Mouse (Mus musculus) lung, embryonic 16.5 days (tissue): ENCODE data around the gene Cyfip1. TPM values are rescaled to one million over a fixed set of nuclear protein-coding genes. Genes with fewer than 3 reads are reported as not detected.

Experiments used
- ATAC-seq: fragments of 200-750 bp; cut with Nextera tagmentation; 2 replicates; pipeline ENCODE4 v1.8.0; 2017; ENCODE audit warnings: low read depth, mild to moderate bottlenecking, moderate library complexity
- H3K27ac ChIP-seq: fragments of 300-500 bp; sonication (generic); 2 replicates; pipeline ENCODE4 v1.5.1; 2014; ENCODE audit warnings: mild to moderate bottlenecking, control low read depth, low read length
- H3K27me3 ChIP-seq: fragments of 300-500 bp; sonication (generic); 2 replicates; pipeline ENCODE4 v1.6.1; 2014; ENCODE audit warnings: low read depth, low read length, mixed read lengths; ENCODE audit not compliant: control insufficient read depth, insufficient read depth
- H3K36me3 ChIP-seq: fragments of 300-500 bp; sonication (generic); 2 replicates; pipeline ENCODE4 v1.6.1; 2014; ENCODE audit warnings: low read length; ENCODE audit not compliant: control insufficient read depth, insufficient read depth
- H3K4me1 ChIP-seq: fragments of 300-500 bp; sonication (generic); replicated peaks from 2 replicates; pipeline ENCODE4 v1.6.1; 2014; ENCODE audit warnings: low read length, mixed read lengths; ENCODE audit not compliant: control insufficient read depth, insufficient read depth
- H3K4me2 ChIP-seq: fragments of 300-500 bp; sonication (generic); 2 replicates; pipeline ENCODE4 v1.6.1; 2014; ENCODE audit warnings: low read depth, low read length, control low read depth
- H3K4me3 ChIP-seq: fragments of 300-500 bp; sonication (generic); 2 replicates; pipeline ENCODE4 v1.5.1; 2014; ENCODE audit warnings: mild to moderate bottlenecking, low read length, control low read depth
- H3K9ac ChIP-seq: fragments of 300-500 bp; sonication (generic); 2 replicates; pipeline ENCODE4 v1.6.1; 2014; ENCODE audit warnings: low read length, control low read depth
- H3K9me3 ChIP-seq: fragments of 300-500 bp; sonication (generic); 2 replicates; pipeline ENCODE4 v1.6.1; 2016; ENCODE audit warnings: low read length; ENCODE audit not compliant: control insufficient read depth
- WGBS: fragments of 180-500 bp; shearing (Covaris S2); extraction: QIAGEN DNeasy Blood & Tissue Kit; methylation state at CpG from one replicate; pipeline ENCODE4 v1.1.7; 2014; 5-methylcytosine and 5-hydroxymethylcytosine counted together
- polyA plus RNA-seq: library from polyadenylated mRNA; unstranded; fragments of >200 nt; fragmentation: Nextera tagmentation; extraction: Ambion mirVana; gene quantifications from 2 replicates; pipeline ENCODE4 v1.2.1, GENCODE M21; 2015

Gene Cyfip1
- polyA plus RNA-seq, 1 experiment from 2014 or later, result 121 TPM

GRCm38 (mm10) chr7:55858836-55859517, 17.4 kb downstream of the Cyfip1 start:
- Histone ChIP-seq H3K27ac (no peak overlapping the region), H3K4me2 (no peak overlapping the region), H3K9me3 (no peaks in the 10 kb centered on the region), H3K27me3 (no peaks in the 10 kb centered on the region), H3K36me3 (no peaks in the 10 kb centered on the region), H3K4me3 (no peak overlapping the region), H3K9ac (no peak overlapping the region), H3K4me1 (no peaks in the 10 kb centered on the region)
- WGBS, result 79% methylated on average over 3 of the region's 3 CpGs
- ATAC-seq, result no peak

DNA sequence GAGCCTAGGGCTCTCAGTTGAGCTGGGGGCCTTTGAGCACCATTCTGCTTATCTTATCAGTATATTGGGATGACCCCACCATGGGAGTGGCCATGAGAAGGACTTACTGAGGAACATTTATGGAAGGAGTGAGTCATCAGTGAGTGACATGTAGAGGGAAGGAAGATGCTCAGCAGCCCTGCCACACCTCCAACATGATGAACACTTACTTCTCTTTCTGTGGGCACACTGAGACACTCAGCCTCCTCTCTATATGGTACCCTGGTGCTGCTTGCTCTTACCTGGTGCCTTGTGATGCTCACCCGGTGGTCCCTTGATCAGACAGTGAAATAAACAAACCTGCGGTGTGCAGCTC, 17.9 kb downstream of the Cyfip1 start:
- no peak overlapping the region for H3K9ac ChIP-seq
- H3K4me1 ChIP-seq, result no peaks in the 10 kb centered on the region
- no peak overlapping the region for H3K4me2 ChIP-seq
- ATAC-seq, result no peak
- H3K36me3 ChIP-seq, result no peaks in the 10 kb centered on the region
- no peaks in the 10 kb centered on the region for H3K27me3 ChIP-seq
- no peak overlapping the region for H3K4me3 ChIP-seq
- 71% methylated on average over 2 of the region's 2 CpGs for WGBS
- H3K9me3 ChIP-seq, result no peaks in the 10 kb centered on the region
- H3K27ac ChIP-seq, result no peak overlapping the region

- Histone ChIP-seq H3K4me2 (no peak overlapping the region), H3K27me3 (no peaks in the 10 kb centered on the region), H3K9ac (no peak overlapping the region), H3K36me3 (no peaks in the 10 kb centered on the region), H3K4me3 (no peak overlapping the region), H3K27ac (no peak overlapping the region), H3K9me3 (no peaks in the 10 kb centered on the region), H3K4me1 (no peaks in the 10 kb centered on the region)
- WGBS, result 89% methylated on average over 6 of the region's 6 CpGs
- ATAC-seq, result no peak
Observed at GRCm38 (mm10) chr7:55859956-55860355, 18.4 kb downstream of the Cyfip1 start.

GRCm38 (mm10) chr7:55861175-55861574, 19.6 kb downstream of the Cyfip1 start:
- Histone ChIP-seq H3K9me3 (no peaks in the 10 kb centered on the region), H3K4me3 (no peak overlapping the region), H3K27me3 (no peaks in the 10 kb centered on the region), H3K36me3 (no peaks in the 10 kb centered on the region), H3K27ac (no peak overlapping the region), H3K9ac (no peak overlapping the region), H3K4me2 (no peak overlapping the region), H3K4me1 (no peaks in the 10 kb centered on the region)
- WGBS, result 80% methylated on average over 4 of the region's 4 CpGs
- ATAC-seq, result no peak

DNA sequence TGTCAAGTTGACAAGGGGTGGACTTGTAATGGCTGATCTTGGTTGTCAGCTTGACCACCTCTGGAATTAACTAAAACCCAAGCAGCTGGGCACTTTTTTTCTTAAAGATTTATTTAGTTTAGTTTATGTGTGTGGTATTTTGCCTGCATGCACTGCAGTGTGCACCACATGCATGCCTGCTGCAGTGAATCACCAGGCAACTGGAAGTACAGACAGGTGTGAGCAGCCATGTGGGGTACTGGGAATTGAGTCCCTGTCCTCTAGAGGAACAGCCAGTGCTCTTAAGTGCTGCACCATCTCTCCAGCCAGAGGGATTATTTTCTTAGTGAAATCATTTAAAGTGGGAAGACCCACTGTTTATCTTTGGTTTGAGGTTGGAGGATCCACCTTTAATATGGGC, 23.5 kb downstream of the Cyfip1 start:
- no peak for ATAC-seq
- H3K9ac ChIP-seq, result no peak overlapping the region
- H3K36me3 ChIP-seq, result no peaks in the 10 kb centered on the region
- H3K27me3 ChIP-seq, result no peaks in the 10 kb centered on the region
- H3K4me1 ChIP-seq, result no peaks in the 10 kb centered on the region
- no peak overlapping the region for H3K4me3 ChIP-seq
- H3K4me2 ChIP-seq, result no peak overlapping the region
- H3K27ac ChIP-seq, result no peak overlapping the region
- no peaks in the 10 kb centered on the region for H3K9me3 ChIP-seq

DNA sequence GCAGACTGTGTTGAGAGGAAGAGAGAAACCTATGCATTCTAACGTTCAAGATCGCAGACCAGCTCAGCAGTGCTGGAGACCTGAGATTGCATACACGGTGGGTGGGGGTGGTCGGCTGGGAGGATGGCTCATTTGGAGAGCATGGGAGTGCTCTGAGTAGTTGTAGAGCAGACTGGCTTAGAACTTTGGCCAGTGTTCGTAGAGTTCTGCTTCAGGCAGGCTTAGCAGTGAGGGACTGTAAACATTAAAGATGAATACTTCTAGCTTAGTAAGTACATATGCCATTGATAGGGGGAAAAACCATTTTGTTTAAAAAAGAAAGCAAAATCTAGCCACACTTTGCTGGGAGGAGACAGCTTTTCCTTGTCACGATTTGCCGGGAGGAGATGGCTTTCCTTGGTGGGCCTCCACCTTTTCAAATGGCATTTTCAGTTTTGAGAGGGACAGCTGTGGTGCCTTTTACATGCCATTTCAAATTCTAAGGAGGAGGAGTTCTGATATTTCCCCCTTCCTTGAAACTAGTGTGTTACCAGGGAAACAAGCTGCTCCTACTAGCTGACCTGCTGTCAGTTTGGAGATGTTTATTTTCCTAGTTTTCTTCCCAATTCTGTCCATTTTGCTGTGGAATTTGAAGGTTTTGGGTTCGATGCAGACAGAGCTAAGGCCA, 24.3 kb downstream of the Cyfip1 start:
- H3K4me3 ChIP-seq, result no peak overlapping the region
- ATAC-seq, result no peak
- H3K36me3 ChIP-seq, result no peaks in the 10 kb centered on the region
- no peaks in the 10 kb centered on the region for H3K27me3 ChIP-seq
- H3K4me1 ChIP-seq, result no peaks in the 10 kb centered on the region
- no peak overlapping the region for H3K27ac ChIP-seq
- no peak overlapping the region for H3K9ac ChIP-seq
- 63% methylated on average over 8 of the region's 8 CpGs for WGBS
- no peaks in the 10 kb centered on the region for H3K9me3 ChIP-seq
- H3K4me2 ChIP-seq, result no peak overlapping the region

DNA sequence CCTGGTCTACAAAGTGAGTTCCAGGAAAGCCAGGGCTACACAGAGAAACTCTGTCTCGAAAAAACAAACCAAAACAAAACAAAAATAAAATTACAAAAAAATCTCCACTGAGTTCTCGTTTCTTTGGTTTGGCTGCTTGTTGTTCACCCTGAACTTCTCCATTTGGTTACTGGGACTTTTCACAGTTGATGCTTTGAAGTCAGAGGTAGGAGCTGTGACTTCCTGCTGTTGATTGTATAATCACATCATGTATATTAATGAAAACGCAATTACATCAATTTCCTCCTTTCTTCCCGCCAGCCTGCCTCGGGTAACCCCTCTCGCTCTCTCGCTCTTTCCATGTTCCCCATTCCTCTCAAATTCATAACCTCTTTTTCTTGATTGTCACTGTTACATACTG, 26.7 kb downstream of the Cyfip1 start:
- Histone ChIP-seq H3K27ac (no peak overlapping the region), H3K9ac (no peak overlapping the region), H3K4me2 (no peak overlapping the region), H3K4me3 (no peak overlapping the region), H3K27me3 (no peaks in the 10 kb centered on the region), H3K4me1 (no peaks in the 10 kb centered on the region), H3K36me3 (peaks cover 6% of the 10 kb centered on the region), H3K9me3 (no peaks in the 10 kb centered on the region)
- WGBS, result 77% methylated on average over 7 of the region's 7 CpGs
- no peak for ATAC-seq

DNA sequence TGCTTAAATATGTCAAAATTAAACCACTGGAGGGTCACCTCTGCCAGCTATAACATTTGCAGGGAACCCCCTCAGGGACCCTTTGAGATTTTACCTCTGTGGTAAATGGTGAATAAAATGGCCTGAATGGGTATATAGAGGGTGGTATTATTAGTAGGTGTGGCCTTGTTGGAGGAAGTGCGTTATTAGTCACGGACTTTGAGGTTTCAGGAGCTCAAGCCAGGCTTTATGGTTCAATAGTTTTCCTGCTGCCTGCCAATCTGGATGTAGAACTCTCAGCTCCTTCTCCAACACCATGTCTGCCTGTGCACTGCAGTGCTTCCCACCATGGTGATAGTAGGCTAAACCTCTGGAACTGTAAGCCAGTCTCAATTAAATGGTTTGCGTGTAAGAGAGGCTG, 27.7 kb downstream of the Cyfip1 start:
- WGBS, result 81% methylated on average over 3 of the region's 3 CpGs
- Histone ChIP-seq H3K4me2 (no peak overlapping the region), H3K9ac (no peak overlapping the region), H3K9me3 (no peaks in the 10 kb centered on the region), H3K27ac (no peak overlapping the region), H3K4me1 (no peaks in the 10 kb centered on the region), H3K4me3 (no peak overlapping the region), H3K36me3 (peaks cover 11% of the 10 kb centered on the region), H3K27me3 (no peaks in the 10 kb centered on the region)
- no peak for ATAC-seq

DNA sequence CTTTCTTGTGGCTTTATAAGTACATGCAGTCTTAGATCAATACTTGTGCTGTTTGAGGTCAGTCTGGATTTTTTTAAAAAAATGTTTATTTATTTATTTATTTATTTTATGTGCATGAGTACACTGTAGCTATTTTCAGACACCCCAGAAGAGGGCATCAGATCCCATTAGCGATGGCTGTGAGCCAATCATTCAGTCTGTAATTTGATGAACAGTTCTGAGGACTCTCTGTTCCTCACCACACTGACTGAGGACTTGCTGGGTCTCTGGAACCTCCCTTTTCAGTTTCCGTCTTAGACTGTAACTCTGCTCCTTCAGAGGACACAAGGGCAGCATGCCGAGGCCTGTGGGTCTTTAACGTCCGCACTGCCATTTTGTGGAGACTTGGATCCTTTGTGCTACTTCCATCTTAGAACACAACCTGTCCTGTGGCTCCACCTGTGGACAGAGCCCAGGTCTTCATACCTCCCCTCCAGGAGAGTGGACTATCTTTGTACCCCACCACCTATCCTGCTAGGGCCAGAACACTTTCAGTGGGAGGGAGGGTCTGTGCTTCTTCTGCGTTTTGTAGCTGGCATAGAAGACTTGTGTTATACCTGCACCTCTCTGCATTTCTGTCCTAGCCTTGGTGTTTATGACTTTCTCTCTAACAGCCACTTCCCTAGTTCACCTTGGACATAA, 28.9 kb downstream of the Cyfip1 start:
- Histone ChIP-seq H3K27ac (no peak overlapping the region), H3K9me3 (no peaks in the 10 kb centered on the region), H3K36me3 (peaks cover 20% of the 10 kb centered on the region), H3K27me3 (no peaks in the 10 kb centered on the region), H3K4me3 (no peak overlapping the region), H3K4me2 (no peak overlapping the region), H3K4me1 (no peaks in the 10 kb centered on the region), H3K9ac (no peak overlapping the region)
- WGBS, result 88% methylated on average over 6 of the region's 6 CpGs
- ATAC-seq, result no peak
